Mouse (Mus musculus): ENCODE data around the gene Igfbp4. TPM values are rescaled to one million over a fixed set of nuclear protein-coding genes. Genes with fewer than 3 reads are reported as not detected.
A peak's percentile ranks its signal among the peaks of the same experiment; 100 is the strongest.

Gene Igfbp4
- total and polyA plus RNA-seq, 3 experiments: 89.8 to 221 TPM; not detected in 1

DNA sequence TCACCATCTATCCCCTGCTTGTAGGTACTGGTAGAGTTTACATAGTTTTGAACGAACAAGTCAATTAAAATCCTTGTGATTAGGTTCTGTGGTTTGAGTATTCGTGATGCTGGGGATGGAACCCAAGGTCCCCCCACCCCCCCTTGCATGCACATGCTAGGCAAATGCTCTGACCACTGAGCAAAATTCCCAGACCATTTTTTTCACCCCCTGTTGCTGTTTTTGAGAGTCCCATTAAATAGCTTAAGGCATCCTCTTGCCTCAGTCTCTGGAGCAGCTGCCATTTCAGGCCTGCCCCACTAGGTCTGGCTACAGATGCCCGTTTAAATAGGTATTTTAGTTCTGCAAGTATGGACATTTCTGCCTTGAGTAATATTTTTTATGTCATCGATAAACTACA is 17.9 kb upstream of the Igfbp4 start:
- peak overlapping the region; percentile 97 for H3K9ac ChIP-seq (ENCODE audit: control insufficient read depth, low read depth, low read length, poor library complexity, severe bottlenecking)
- H3K9me3 ChIP-seq (replicated peaks; ENCODE audit: insufficient read depth, low read length): no peaks in the 10 kb centered on the region
- peak overlapping the region; percentile 88 for H3K27ac ChIP-seq (ENCODE audit: control insufficient read depth, low read depth, low read length)
- H3K4me1 ChIP-seq (ENCODE audit: control insufficient read depth in 1 of 2, insufficient read depth in 2 of 2, low read length in 2 of 2): peaks cover 0 to 11% of the 10 kb centered on the region in 2 experiments; a peak in 3 of 4 replicates
- TF ChIP-seq USF2 (IDR thresholded peaks at IDR 0.05; ENCODE audit: borderline replicate concordance in 1 of 2, insufficient read depth in 1 of 2, low read depth in 1 of 2, low read length in 2 of 2) (no peak), POLR2AphosphoS5 (IDR thresholded peaks at IDR 0.05; ENCODE audit: borderline replicate concordance, low read depth, low read length) (no peak), CHD1 (IDR thresholded peaks at IDR 0.05; ENCODE audit: low read depth, low read length) (peak; percentile 95), MXI1 (IDR thresholded peaks at IDR 0.05; ENCODE audit: low read depth, low read length) (no peak; the same call in 1 of the 2 replicates), GATA1 (IDR thresholded peaks at IDR 0.05; ENCODE audit: low read depth, low read length) (no peak), JUND (IDR thresholded peaks at IDR 0.05; ENCODE audit: low read depth, low read length) (no peak), MAZ (IDR thresholded peaks at IDR 0.05; ENCODE audit: low read depth, low read length) (0 out of 2 replicates have a peak, but pooled peaks have one; percentile 26), MEF2A (IDR thresholded peaks at IDR 0.05; ENCODE audit: extremely low read depth, insufficient replicate concordance, low read depth, low read length, poor library complexity, severe bottlenecking) (no peak), GABPA (IDR thresholded peaks at IDR 0.05; ENCODE audit: low read depth, low read length) (no peak), POLR2AphosphoS2 (IDR thresholded peaks at IDR 0.05; ENCODE audit: low read length) (no peak), MYC (IDR thresholded peaks at IDR 0.05; ENCODE audit: low read depth, low read length) (peak; percentile 13; the same call in 1 of the 2 replicates), ZMIZ1 (IDR thresholded peaks at IDR 0.05; ENCODE audit: low read depth, low read length) (0 out of 2 replicates have a peak, but pooled peaks have one; percentile 2), ZKSCAN1 (IDR thresholded peaks at IDR 0.05; ENCODE audit: low read depth, low read length) (no peak), RAD21 (IDR thresholded peaks at IDR 0.05; ENCODE audit: low read depth, low read length) (no peak), UBTF (IDR thresholded peaks at IDR 0.05; ENCODE audit: borderline replicate concordance, insufficient read depth, low read depth, low read length) (no peak), SMC3 (IDR thresholded peaks at IDR 0.05; ENCODE audit: low read depth, low read length) (no peak), KAT2A (conservative IDR thresholded peaks at IDR 0.05; ENCODE audit: low read depth, low read length) (no peak), ZC3H11A (IDR thresholded peaks at IDR 0.05; ENCODE audit: low read depth, low read length) (no peak), TAL1 (IDR thresholded peaks at IDR 0.05; ENCODE audit: low read length) (no peak), ETS1 (IDR thresholded peaks at IDR 0.05; ENCODE audit: low read depth, low read length) (no peak), MAFK (IDR thresholded peaks at IDR 0.05; ENCODE audit: borderline replicate concordance, low read depth, low read length) (no peak), E2F4 (IDR thresholded peaks at IDR 0.05; ENCODE audit: borderline replicate concordance, low read depth, low read length) (no peak), MYB (IDR thresholded peaks at IDR 0.05; ENCODE audit: low read depth, low read length) (no peak), CTCF (IDR thresholded peaks at IDR 0.05 in 2 of 3, conservative IDR thresholded peaks at IDR 0.05 in 1 of 3; ENCODE audit: control insufficient read depth in 1 of 3, insufficient read depth in 1 of 3, low read depth in 2 of 3, low read length in 3 of 3, poor library complexity in 1 of 3, severe bottlenecking in 1 of 3) (no peak), CHD2 (IDR thresholded peaks at IDR 0.05; ENCODE audit: low read length) (no peak), USF1 (IDR thresholded peaks at IDR 0.05; ENCODE audit: low read depth, low read length) (no peak), TBP (IDR thresholded peaks at IDR 0.05; ENCODE audit: low read depth, low read length) (no peak), NELFE (IDR thresholded peaks at IDR 0.05; ENCODE audit: low read depth, low read length) (no peak), ELF1 (IDR thresholded peaks at IDR 0.05; ENCODE audit: low read depth, low read length) (no peak), TCF12 (IDR thresholded peaks at IDR 0.05; ENCODE audit: low read depth, low read length) (no peak)
- H3K4me3 ChIP-seq (ENCODE audit: control insufficient read depth in 1 of 2, insufficient read depth in 1 of 2, low read depth in 2 of 2, low read length in 2 of 2): peak overlapping the region; percentile 88 to 93
- peak; percentile 66 for DNase-seq (ENCODE audit: low read depth, low spot score)
- H3K79me2 ChIP-seq (ENCODE audit: control insufficient read depth, insufficient read depth, low read length, poor library complexity): peaks cover 39% of the 10 kb centered on the region
- H3K27me3 ChIP-seq (ENCODE audit: control insufficient read depth in 1 of 2, insufficient read depth in 2 of 2, low read length in 2 of 2): no peaks in the 10 kb centered on the region
- H3K36me3 ChIP-seq (ENCODE audit: control insufficient read depth in 1 of 2, insufficient read depth in 2 of 2, low read length in 2 of 2): peaks cover 42 to 44% of the 10 kb centered on the region in 2 experiments
